Mouse (Mus musculus): ENCODE measurements at regions not wholly inside any gene's neighbourhood (a gene's known extent, or its start where the extent isn't known, plus 50 kb on each side); places are given as distances from the start of the nearest gene placed in this dataset.

DNA sequence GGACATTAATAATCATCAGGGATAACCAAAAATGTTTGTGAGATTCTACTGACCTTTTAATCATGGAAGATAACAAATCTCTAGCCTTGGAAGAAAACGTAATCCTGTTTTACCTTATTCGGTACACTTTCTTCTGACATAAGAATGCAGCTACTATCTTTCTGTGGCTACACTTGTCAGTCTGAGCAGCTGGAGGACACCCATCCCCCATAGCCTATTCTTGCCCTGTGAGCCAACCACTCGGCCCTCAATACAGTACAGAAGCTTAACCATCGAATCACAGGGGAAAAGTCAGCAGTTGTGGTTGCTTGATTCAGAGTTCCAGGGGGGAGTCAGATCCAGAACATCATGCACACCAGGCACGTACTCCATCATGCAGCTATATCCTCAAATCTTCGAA is 74.9 kb upstream of the Cited2 start:
- WGBS, result 76% methylated on average over 6 of the region's 6 CpGs
- Histone ChIP-seq H3K9ac (ENCODE audit: low read depth, low read length) (no peak overlapping the region), H3K27ac (ENCODE audit: low read depth, low read length) (no peak overlapping the region), H3K4me3 (ENCODE audit: low read length) (no peak overlapping the region), H3K4me2 (replicated peaks; ENCODE audit: low read depth, low read length) (no peak overlapping the region), H3K36me3 (ENCODE audit: control insufficient read depth, insufficient read depth, low read length) (no peaks in the 10 kb centered on the region), H3K4me1 (ENCODE audit: control insufficient read depth, insufficient read depth, low read length) (0 out of 2 replicates have a peak, but pooled peaks cover 5% of the 10 kb centered on the region), H3K27me3 (ENCODE audit: control insufficient read depth, insufficient read depth, low read length) (no peaks in the 10 kb centered on the region), H3K9me3 (ENCODE audit: control insufficient read depth, low read length) (no peaks in the 10 kb centered on the region)
- ATAC-seq (ENCODE audit: low FRiP score, low TSS enrichment), result no peak

DNA sequence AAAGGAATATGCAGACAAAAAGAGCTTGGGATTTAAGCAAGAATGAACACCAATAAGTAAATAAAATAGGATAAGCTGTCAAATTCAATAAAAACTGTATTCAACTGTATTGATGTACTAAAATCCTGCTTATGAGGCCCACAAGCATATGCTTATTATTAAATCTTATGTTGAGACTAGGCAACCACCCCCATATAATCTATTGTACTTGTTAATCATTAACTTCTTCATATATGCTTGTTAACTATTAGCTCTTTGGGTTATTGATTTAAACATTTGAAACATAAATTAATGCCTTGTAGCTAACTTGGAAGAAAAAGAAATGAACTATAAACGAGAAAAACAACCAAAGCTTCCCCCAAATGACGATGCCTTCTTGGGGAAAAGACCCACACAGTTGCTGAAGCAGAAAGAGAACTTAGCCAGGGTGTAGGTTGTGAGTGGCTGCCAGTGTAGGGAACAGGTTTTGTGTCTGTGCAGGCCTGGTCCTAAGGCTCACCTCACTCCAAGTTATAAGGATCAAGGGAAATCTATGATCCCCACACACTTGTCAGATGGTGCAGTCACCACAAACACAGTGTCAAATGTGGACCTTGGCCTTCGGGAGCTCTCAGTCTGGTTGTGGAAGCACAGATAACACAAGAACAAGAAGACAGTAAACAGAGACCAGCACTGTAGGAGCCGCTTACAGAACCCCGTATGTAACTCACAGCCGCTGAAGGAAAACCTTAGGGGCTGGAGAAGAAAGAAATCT is 71.8 kb upstream of the Cited2 start:
- Histone ChIP-seq H3K9ac (ENCODE audit: low read depth, low read length) (no peak overlapping the region), H3K27me3 (ENCODE audit: control insufficient read depth, insufficient read depth, low read length) (no peaks in the 10 kb centered on the region), H3K36me3 (ENCODE audit: control insufficient read depth, insufficient read depth, low read length) (no peaks in the 10 kb centered on the region), H3K4me3 (ENCODE audit: low read length) (no peak overlapping the region), H3K4me2 (replicated peaks; ENCODE audit: low read depth, low read length) (no peak overlapping the region), H3K27ac (ENCODE audit: low read depth, low read length) (peak overlapping the region; percentile 62), H3K4me1 (ENCODE audit: control insufficient read depth, insufficient read depth, low read length) (0 out of 2 replicates have a peak, but pooled peaks cover 9% of the 10 kb centered on the region), H3K9me3 (ENCODE audit: control insufficient read depth, low read length) (no peaks in the 10 kb centered on the region)
- WGBS, result 78% methylated on average over 6 of the region's 6 CpGs
- no peak for ATAC-seq (ENCODE audit: low FRiP score, low TSS enrichment)

DNA sequence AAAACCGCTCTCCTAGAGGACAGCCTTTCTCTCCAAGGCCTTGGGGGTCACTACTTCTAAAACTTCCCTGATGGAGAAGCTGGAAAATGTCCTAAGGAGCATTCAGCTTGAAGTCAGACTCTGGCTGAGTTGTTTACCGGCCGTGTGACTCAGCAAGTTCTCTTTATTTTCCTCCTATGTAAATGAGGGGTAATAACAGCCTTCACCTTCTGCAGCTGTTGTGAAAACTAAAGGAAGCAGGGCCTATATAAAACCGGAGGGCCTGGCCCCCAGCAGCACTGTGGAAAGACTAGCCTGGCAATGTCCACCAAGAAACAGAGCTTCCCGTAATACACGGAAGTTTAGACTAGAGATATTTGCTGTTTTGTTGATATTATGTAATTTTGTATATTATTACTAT is 69.7 kb upstream of the Cited2 start:
- Histone ChIP-seq H3K4me3 (ENCODE audit: low read length) (no peak overlapping the region), H3K27me3 (ENCODE audit: control insufficient read depth, insufficient read depth, low read length) (no peaks in the 10 kb centered on the region), H3K9ac (ENCODE audit: low read depth, low read length) (no peak overlapping the region), H3K36me3 (ENCODE audit: control insufficient read depth, insufficient read depth, low read length) (no peaks in the 10 kb centered on the region), H3K4me1 (ENCODE audit: control insufficient read depth, insufficient read depth, low read length) (peaks cover 15% of the 10 kb centered on the region; the same call in 1 of the 2 replicates), H3K27ac (ENCODE audit: low read depth, low read length) (no peak overlapping the region), H3K4me2 (replicated peaks; ENCODE audit: low read depth, low read length) (no peak overlapping the region), H3K9me3 (ENCODE audit: control insufficient read depth, low read length) (no peaks in the 10 kb centered on the region)
- ATAC-seq (ENCODE audit: low FRiP score, low TSS enrichment), result no peak
- WGBS, result 46% methylated on average over 6 of the region's 6 CpGs

DNA sequence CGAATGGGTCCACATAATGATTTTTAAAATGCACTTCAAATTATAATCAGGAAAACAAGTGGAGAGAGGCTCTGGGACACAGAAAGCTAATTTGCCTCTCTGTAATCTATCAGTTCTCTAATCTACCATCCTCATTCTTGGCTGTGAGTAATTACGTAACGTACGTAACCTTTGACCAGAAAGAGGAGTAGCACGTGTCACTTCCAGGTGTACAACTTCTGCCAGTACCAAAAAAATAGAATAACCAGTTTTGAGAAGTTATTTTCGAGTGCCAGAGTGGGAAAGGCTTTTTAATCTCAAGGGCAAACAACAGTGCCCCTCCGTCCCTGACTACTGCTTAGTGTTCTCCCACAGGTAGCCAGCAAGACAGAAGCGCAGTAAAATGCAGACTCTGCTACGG is 69.2 kb upstream of the Cited2 start:
- no peak overlapping the region for H3K4me2 ChIP-seq (replicated peaks; ENCODE audit: low read depth, low read length)
- 74% methylated on average over 9 of the region's 9 CpGs for WGBS
- H3K4me3 ChIP-seq (ENCODE audit: low read length), result no peak overlapping the region
- ATAC-seq (ENCODE audit: low FRiP score, low TSS enrichment), result no peak
- H3K27me3 ChIP-seq (ENCODE audit: control insufficient read depth, insufficient read depth, low read length), result no peaks in the 10 kb centered on the region
- H3K36me3 ChIP-seq (ENCODE audit: control insufficient read depth, insufficient read depth, low read length), result no peaks in the 10 kb centered on the region
- H3K9ac ChIP-seq (ENCODE audit: low read depth, low read length), result no peak overlapping the region
- H3K27ac ChIP-seq (ENCODE audit: low read depth, low read length), result no peak overlapping the region
- no peaks in the 10 kb centered on the region for H3K9me3 ChIP-seq (ENCODE audit: control insufficient read depth, low read length)
- peaks cover 15% of the 10 kb centered on the region; the same call in 1 of the 2 replicates for H3K4me1 ChIP-seq (ENCODE audit: control insufficient read depth, insufficient read depth, low read length)

DNA sequence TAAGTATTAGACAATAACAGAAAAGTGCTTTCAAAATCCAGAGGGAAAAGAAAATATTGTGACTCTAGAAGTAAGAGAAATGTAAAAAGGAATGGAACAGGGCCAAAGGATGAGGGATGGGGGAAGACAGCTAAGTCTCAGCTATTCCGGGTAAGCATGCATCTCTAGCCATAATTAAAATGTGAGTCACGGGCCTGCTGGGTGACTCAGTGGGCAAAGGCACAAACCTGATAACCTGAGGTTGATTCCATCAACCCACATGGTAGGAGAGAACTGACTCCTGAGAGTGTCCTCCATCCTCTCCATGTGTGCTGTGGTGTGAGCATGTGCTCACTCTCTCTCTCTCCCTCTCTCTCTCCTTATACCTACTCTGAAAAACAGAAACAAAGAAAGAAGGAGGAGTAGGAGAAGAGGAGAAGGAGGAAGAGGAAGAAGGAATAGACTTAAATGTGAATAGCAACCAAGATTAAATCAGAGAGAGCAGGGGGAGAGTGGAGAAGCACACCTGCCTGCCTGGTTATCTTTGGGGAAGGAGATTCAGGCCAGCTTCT is 68.6 kb upstream of the Cited2 start:
- H3K4me1 ChIP-seq (ENCODE audit: control insufficient read depth, insufficient read depth, low read length), result peaks cover 15% of the 10 kb centered on the region; the same call in 1 of the 2 replicates
- no peaks in the 10 kb centered on the region for H3K9me3 ChIP-seq (ENCODE audit: control insufficient read depth, low read length)
- ATAC-seq (ENCODE audit: low FRiP score, low TSS enrichment), result no peak
- no peak overlapping the region for H3K4me3 ChIP-seq (ENCODE audit: low read length)
- H3K4me2 ChIP-seq (replicated peaks; ENCODE audit: low read depth, low read length), result no peak overlapping the region
- 65% methylated on average over 2 of the region's 2 CpGs for WGBS
- no peaks in the 10 kb centered on the region for H3K36me3 ChIP-seq (ENCODE audit: control insufficient read depth, insufficient read depth, low read length)
- no peaks in the 10 kb centered on the region for H3K27me3 ChIP-seq (ENCODE audit: control insufficient read depth, insufficient read depth, low read length)
- H3K27ac ChIP-seq (ENCODE audit: low read depth, low read length), result no peak overlapping the region
- no peak overlapping the region for H3K9ac ChIP-seq (ENCODE audit: low read depth, low read length)

DNA sequence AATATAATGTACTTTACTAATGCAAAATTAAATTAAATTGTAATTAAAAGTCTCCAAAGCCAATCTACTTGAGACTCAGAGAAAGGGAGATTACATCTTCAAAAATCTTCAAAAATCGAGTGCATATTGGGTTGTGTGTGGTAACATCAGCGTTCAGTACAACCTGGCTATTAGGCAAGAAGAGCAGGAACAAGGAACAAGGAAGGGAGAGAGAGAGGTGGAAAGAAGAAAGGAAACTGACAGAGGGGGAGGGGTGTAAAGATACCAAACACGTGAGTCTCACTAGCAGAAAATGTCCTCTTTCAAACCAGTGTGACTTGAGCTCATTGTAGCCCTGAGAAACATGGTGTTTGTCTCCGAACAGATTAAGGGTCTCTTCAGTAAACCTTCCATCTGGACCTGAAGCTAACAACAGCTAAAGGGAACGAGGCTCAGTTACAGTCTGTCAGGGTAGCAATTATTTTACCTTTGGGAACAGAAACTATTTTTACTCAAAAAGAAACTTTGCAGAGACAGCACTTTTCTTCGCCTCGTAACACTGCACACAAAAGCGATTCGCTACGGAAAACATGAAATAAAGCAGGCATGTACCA is 67.5 kb upstream of the Cited2 start:
- H3K27me3 ChIP-seq (ENCODE audit: control insufficient read depth, insufficient read depth, low read length), result no peaks in the 10 kb centered on the region
- no peaks in the 10 kb centered on the region for H3K36me3 ChIP-seq (ENCODE audit: control insufficient read depth, insufficient read depth, low read length)
- H3K4me3 ChIP-seq (ENCODE audit: low read length), result no peak overlapping the region
- WGBS, result 49% methylated on average over 10 of the region's 10 CpGs
- no peak overlapping the region for H3K27ac ChIP-seq (ENCODE audit: low read depth, low read length)
- H3K9me3 ChIP-seq (ENCODE audit: control insufficient read depth, low read length), result no peaks in the 10 kb centered on the region
- ATAC-seq (ENCODE audit: low FRiP score, low TSS enrichment), result no peak
- H3K4me1 ChIP-seq (ENCODE audit: control insufficient read depth, insufficient read depth, low read length), result peaks cover 15% of the 10 kb centered on the region; the same call in 1 of the 2 replicates
- no peak overlapping the region for H3K9ac ChIP-seq (ENCODE audit: low read depth, low read length)
- no peak overlapping the region for H3K4me2 ChIP-seq (replicated peaks; ENCODE audit: low read depth, low read length)

DNA sequence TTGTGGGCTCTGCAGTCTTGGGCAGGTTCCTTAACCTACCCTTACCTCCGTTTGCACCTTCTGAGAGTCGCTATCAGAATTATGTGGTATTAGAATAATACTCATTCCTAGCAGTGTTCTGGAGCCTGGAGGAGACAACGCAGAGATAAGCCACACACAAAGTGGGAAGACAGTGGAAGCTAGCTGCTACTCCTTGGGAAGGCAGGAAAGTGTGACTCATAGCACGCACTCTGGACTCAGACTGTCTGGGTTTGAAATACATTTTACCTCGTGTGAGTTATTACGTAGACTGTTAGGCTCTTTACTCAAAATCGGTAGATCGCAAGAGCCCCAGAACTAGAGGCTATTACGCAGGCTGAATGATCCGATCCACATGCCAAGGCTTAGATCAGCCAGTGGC is 66.7 kb upstream of the Cited2 start:
- no peak overlapping the region; the same call in 1 of the 2 replicates for H3K27ac ChIP-seq (ENCODE audit: low read depth, low read length)
- 0 out of 2 replicates have a peak overlapping the region, but pooled peaks have one; percentile 2 for H3K4me2 ChIP-seq (replicated peaks; ENCODE audit: low read depth, low read length)
- WGBS, result 41% methylated on average over 10 of the region's 10 CpGs

DNA sequence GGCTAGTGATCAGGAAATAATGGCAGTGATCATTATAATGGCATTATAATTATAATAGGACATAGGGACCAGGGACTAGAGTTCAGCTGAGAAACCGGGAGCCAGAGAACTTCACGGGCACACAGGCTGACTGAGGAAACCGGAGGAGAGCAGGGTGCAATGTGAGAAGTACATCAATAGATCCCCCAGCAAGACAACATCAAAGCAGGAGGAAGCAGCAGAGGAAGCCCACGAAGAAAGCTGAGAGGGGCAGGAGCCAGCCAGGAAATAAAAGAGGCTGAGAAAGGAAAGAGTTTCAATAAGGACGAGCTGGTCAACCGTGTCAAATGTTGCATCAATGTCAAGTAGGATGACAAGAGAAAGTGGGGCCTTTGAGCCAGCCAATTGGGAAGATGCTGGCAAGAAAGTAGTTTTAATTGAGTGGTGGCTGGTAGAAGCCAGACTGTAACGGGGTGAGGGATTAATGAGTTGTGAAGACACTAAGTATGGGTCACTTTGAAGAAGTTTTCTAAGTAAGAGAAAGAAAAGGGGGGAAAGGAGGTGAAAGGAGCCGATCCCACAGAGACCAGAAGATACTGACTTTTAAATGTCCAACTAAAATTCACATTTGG is 66.0 kb upstream of the Cited2 start:
- Histone ChIP-seq H3K4me3 (ENCODE audit: low read length) (no peak overlapping the region), H3K9me3 (ENCODE audit: control insufficient read depth, low read length) (no peaks in the 10 kb centered on the region), H3K27ac (ENCODE audit: low read depth, low read length) (no peak overlapping the region; the same call in 1 of the 2 replicates), H3K36me3 (ENCODE audit: control insufficient read depth, insufficient read depth, low read length) (no peaks in the 10 kb centered on the region), H3K4me1 (ENCODE audit: control insufficient read depth, insufficient read depth, low read length) (peaks cover 14% of the 10 kb centered on the region; the same call in 1 of the 2 replicates), H3K9ac (ENCODE audit: low read depth, low read length) (no peak overlapping the region), H3K4me2 (replicated peaks; ENCODE audit: low read depth, low read length) (0 out of 2 replicates have a peak overlapping the region, but pooled peaks have one; percentile 2), H3K27me3 (ENCODE audit: control insufficient read depth, insufficient read depth, low read length) (no peaks in the 10 kb centered on the region)
- peak; percentile 92 for ATAC-seq (ENCODE audit: low FRiP score, low TSS enrichment)
- whole genome bisulfite sequencing, result 10% methylated on average over 8 of the region's 8 CpGs

More for the DNA sequence above, 66.7 kb upstream of the Cited2 start:
- H3K4me3 ChIP-seq (ENCODE audit: low read length), result no peak overlapping the region
- H3K27me3 ChIP-seq (ENCODE audit: control insufficient read depth, insufficient read depth, low read length), result no peaks in the 10 kb centered on the region
- no peaks in the 10 kb centered on the region for H3K9me3 ChIP-seq (ENCODE audit: control insufficient read depth, low read length)
- peaks cover 15% of the 10 kb centered on the region; the same call in 1 of the 2 replicates for H3K4me1 ChIP-seq (ENCODE audit: control insufficient read depth, insufficient read depth, low read length)
- no peak overlapping the region for H3K9ac ChIP-seq (ENCODE audit: low read depth, low read length)
- no peaks in the 10 kb centered on the region for H3K36me3 ChIP-seq (ENCODE audit: control insufficient read depth, insufficient read depth, low read length)
- no peak for ATAC-seq (ENCODE audit: low FRiP score, low TSS enrichment)
